Mouse (Mus musculus): ENCODE results near the gene Olfr357.

The Olfr357 gene

DNA sequence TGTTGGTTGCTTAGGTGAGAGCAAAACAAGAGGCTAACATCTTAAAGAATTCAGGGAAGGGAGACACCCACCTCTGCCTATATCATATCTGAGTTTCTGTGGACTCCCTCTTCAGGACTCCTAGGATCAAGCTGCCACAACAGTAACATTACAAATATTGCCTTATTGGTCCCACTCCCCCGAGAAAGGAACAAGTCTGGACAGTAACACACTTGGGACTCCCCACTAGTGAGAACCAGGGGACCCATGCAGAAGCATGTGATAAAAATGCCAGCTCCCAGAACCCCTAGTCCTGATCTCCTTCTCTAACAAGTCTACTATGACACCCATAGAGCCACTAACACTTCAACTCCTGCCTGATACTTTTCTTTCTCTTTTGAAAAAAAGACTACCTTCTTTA is at the start of gene Olfr357:
Olfr357 (plus strand) TSS at position 301 of the 400 bp plus-strand sequence.
- no peak for DNase-seq (ENCODE audit: low spot score)

DNA sequence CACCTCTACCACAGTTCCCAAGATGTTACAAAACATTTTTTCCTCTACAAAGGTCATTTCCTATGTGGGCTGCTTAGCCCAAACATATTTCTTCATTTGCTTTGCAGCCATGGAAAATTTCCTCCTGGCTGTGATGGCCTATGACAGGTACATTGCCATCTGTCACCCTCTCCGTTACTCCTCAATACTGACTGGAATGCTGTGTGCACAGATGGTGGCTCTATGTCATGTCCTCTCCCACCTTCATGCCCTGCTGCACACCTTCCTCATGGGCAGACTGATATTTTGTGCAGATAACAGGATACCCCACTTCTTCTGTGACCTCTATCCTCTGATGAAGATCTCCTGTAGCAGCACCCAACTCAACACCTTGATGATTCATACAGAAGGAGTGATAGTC is 3.4 kb downstream of the Olfr357 start:
- no peak for DNase-seq (ENCODE audit: low spot score)

DNA sequence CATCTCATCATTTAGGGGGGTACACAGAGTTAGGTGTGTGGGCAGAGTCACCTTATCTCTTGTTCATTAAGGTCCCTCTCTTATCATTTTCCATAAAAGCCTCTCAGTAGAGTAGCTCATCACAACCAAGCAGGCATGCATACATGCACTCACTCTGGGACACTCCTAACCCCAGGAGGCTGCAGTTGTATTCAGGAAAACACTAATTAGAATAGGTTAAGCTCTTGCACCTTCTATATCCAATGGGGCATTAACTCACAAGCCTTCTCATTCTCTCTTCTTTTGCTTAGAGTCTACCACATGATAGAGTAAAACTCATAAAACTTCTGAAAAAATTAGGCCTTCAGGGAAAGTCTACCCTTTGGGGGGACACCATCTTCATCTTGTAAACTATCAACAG is 15.6 kb downstream of the Olfr357 start, which contains the start of gene Olfr358:
Olfr358 (minus strand) TSS at position 101 of the 400 bp plus-strand sequence.
- no peak for DNase-seq (ENCODE audit: low spot score)

Data from ovary, postnatal 10 days (tissue).